ENCODE assay signal across 9 mouse cellular contexts in the genomic region with DNA sequence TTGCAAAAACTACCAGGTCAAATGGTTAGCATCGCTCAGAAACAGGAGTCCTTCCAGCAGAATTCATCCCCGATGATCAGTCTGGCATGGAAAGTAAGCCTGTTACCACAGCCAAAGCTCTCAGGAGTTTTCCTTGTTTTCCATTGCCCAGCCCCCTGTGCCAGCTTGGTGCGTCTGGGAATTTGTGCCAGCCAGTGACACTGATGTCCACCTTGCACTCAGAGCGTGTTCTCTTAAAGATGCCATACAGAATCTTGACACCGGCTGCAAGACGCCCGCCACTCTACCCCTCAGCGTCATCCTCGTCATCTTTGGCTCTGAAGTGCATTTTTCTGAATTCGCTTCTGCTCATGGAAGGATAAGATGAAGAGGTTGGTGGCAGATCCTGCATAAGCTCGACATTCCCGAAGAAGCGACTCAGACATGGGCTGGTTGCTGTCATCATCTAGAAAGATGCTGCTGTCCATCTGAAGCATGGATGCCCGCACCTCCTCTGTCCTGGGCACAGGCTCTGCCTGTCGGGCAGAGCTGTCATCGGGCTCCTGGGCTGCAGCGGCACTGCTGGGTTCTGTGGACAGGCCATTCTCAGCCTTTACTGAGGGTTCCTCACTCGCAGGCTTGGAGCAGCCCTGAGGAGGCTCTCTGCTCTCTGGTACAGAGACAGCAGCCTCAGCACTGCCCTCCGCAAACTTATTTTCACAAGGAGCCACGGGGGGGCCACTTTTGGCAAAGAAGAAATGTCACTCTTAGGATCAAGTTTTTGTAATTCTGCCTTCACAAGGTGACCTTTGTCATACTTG. TPM values are rescaled to one million over a fixed set of nuclear protein-coding genes. Genes with fewer than 3 reads are reported as not detected.
DNase-seq lines count a peak whose midpoint lies in the region; ATAC-seq and TF ChIP-seq lines count a peak whose summit lies in the region.
"Had no signal": no experiment of that assay in that cellular context is flagged by ENCODE, and none has a peak within 500 bp of the region (broad histone marks: within the 10 kb centered on the region; RNA-seq: fewer than 3 reads in every experiment).

No protein-coding gene starts in this region.

- peak; percentile 46; the same call in 1 of the 2 replicates for ATAC-seq in cerebellum, adult (ENCODE audit: insufficient number of reproducible peaks, low FRiP score, low TSS enrichment)
- ATAC-seq in midbrain, postnatal 0 days (ENCODE audit: low FRiP score) = no peak

- no peak overlapping the region for H3K4me2 ChIP-seq in midbrain, postnatal 0 days (ENCODE audit: low read depth, low read length, poor library complexity, severe bottlenecking)

- no peak for DNase-seq in cerebellum, postnatal 4 days (ENCODE audit: low spot score in 2 of 2)
- DNase-seq in thymus, adult 18-20 months = peak; percentile 10 to 18
- DNase-seq in thymus, postnatal 25 days = no peak
- peak; percentile 16 for DNase-seq in induced T-regulatory cell, adult 2 months (ENCODE audit: low read depth)
- DNase-seq in midbrain, postnatal 0 days (ENCODE audit: low spot score) = no peak
- no peak for DNase-seq in frontal cortex, postnatal 36 days (ENCODE audit: low spot score in 2 of 2)
- DNase-seq in spleen, postnatal 36 days (ENCODE audit: low spot score in 2 of 2) = no peak

- no peak for TF ChIP-seq CTCF in midbrain, postnatal 0 days (IDR thresholded peaks at IDR 0.05)

- H3K4me3 ChIP-seq in midbrain, postnatal 0 days (ENCODE audit: low read depth, low read length) = peak overlapping the region; percentile 29

- H3K27me3 ChIP-seq in midbrain, postnatal 0 days (ENCODE audit: insufficient read depth, low read length) = peaks cover 7% of the 10 kb centered on the region; the same call in 1 of the 2 replicates

- H3K27ac ChIP-seq in midbrain, postnatal 0 days (ENCODE audit: low read depth, low read length) = no peak overlapping the region

- H3K9ac ChIP-seq in midbrain, postnatal 0 days (replicated peaks; ENCODE audit: low read length, poor library complexity, severe bottlenecking) = no peak overlapping the region

- 42% methylated on average over 20 of the region's 20 CpGs for WGBS in midbrain, postnatal 0 days

- no peaks in the 10 kb centered on the region for H3K4me1 ChIP-seq in midbrain, postnatal 0 days (ENCODE audit: insufficient read depth, low read length)

- no peaks in the 10 kb centered on the region for H3K9me3 ChIP-seq in midbrain, postnatal 0 days (ENCODE audit: low read length)

- H3K36me3 ChIP-seq in midbrain, postnatal 0 days (ENCODE audit: insufficient read depth, low read length) = no peaks in the 10 kb centered on the region

RNA-seq across cellular contexts. Expression of gene Gm12248, which starts 4.1 kb away (rescaled TPM):
- not detected in 2 replicates for total RNA-seq in midbrain, postnatal 0 days (2014; rRNA removed)
- not detected in 2 replicates for polyA plus RNA-seq in midbrain, postnatal 0 days (2015; fragmentation: Nextera tagmentation; extraction: Ambion mirVana)
- total RNA-seq: neutrophil, adult 5-6 weeks had no signal

RNA-seq across cellular contexts. Expression of gene Cnot8, which starts 6.9 kb away (rescaled TPM):
- total RNA-seq in midbrain, postnatal 0 days (2014; rRNA removed) = 80.0 and 95.9 TPM in 2 replicates
- polyA plus RNA-seq in midbrain, postnatal 0 days (2015; fragmentation: Nextera tagmentation; extraction: Ambion mirVana) = 88.7 and 89.2 TPM in 2 replicates

Comparison
In these comparisons a context has a peak if more than half of its experiments do, and no peak if none do; other contexts are left out.
1. DNase-seq: peak in thymus, adult 18-20 months (2 of 2) and induced T-regulatory cell, adult 2 months (single experiment); none in cerebellum, postnatal 4 days (0 of 2), thymus, postnatal 25 days (single experiment), midbrain, postnatal 0 days (single experiment), frontal cortex, postnatal 36 days (0 of 2) and spleen, postnatal 36 days (0 of 2).